Mouse (Mus musculus): Measurements from ENCODE around the gene Fkbp11.

The Fkbp11 gene

GRCm38 (mm10) chr15:98695726-98696125, 32.3 kb downstream of the Fkbp11 start:
- in situ Hi-C loops (cut with MboI) = no loop called here

DNA sequence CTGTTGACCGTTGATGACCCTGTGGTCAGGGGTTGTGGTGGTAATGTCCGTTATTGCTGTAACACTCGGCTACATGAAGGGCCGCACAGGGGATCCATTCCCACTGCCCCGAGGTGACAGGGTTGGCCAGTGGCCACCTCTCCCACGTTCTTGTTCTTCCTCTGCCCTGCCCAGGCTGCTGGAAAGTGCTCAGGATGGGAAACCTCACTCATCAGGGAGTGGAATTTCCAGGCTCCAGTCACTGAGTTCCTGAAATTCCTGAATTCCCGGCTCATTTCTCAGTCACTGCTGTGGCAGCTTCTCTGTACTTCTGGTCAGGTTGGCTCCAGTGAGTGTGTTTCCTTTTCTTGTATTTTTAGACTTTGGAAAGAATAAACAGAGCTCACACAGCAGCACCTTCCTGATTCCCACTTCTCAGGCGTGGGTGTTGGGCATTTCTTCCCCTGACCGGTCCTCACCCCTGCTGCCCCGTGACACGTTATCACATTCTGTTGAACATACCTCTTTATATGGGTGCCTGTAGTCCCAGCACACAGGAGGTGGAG, 35.8 kb downstream of the Fkbp11 start:
- in situ Hi-C loops (cut with MboI) = no loop called here

DNA sequence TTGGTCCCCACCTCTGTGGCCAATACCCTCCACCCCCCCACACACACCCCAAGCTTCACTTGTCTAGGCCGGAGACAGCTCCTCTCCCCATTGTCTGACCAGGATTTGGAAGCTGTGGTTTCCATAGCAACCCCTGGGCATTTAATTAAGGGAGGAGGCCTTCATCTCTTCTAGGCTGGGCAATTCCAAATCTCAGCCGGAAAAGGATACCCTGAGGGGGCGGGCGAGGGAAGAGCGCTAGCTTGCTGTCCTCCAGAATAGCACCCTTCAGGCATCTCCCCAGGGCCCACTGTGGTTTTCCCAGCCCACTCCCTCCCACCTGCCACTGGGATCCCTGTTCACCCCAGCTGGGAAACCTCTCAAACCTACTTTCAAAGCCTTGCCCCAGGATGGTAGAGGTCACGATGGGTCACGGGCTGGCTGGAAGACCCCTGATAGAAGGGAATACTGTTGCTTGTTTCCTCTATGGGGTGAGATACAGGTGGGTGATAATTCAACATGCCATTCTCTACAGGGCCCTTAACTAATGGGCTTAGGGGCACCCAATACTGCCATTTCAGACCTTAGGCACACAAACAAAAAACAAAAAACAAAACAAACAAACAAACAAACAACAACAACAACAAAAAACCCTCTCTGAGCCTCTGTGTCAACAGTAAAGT, 36.4 kb downstream of the Fkbp11 start:
- in situ Hi-C loops (cut with MboI) = no loop called here

GRCm38 (mm10) chr15:98689682-98690081, 38.3 kb downstream of the Fkbp11 start:
- in situ Hi-C loops (cut with MboI) = no loop called here

DNA sequence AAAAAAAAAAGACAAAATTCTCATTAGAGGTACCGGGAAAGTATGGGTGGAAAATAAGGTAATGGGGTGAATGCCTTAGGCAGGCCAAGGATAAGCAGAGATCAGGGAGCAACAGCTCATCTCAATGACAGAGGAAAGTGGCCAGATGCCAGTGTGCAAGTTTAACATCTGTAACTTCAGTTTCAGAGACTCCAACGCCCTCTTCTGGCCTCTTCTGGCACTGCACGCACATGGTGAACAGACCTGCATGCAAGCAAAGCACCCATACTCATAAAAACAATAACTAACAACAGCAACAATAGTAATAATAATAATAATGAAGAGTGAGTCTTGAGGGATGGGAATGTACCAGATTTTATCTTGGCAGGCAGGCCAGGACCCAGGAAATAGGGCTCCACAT, 42.1 kb downstream of the Fkbp11 start:
- in situ Hi-C loops (cut with MboI) = no loop called here

- in situ Hi-C loops (cut with MboI) = no loop called here
These were observed 44.3 kb downstream of the Fkbp11 start for GRCm38 (mm10) chr15:98683746-98684145.

GRCm38 (mm10) chr15:98683177-98683576, 44.8 kb downstream of the Fkbp11 start:
- in situ Hi-C loops (cut with MboI) = no loop called here

- in situ Hi-C loops (cut with MboI) = no loop called here
These were observed 46.4 kb downstream of the Fkbp11 start for GRCm38 (mm10) chr15:98681633-98682032.

DNA sequence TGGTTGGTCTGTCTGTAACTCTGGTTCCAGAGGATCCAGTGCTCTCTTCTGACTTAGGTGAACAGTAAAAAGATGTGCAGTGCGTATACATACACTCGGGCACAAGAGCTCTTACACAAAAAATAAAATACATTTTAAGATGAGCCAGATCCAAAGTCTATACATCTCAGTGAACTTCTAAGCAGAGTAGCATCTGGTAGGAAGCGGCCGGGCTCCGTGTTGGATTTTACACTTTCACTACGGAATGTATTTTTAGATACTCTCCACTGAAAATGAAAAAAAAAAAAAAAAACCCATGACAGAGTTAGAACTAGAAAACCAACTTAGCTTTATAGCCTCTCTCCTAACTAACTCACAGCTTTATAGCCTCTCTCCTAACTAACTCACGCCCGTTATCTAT, 47.3 kb downstream of the Fkbp11 start:
- in situ Hi-C loops (cut with MboI) = no loop called here

DNA sequence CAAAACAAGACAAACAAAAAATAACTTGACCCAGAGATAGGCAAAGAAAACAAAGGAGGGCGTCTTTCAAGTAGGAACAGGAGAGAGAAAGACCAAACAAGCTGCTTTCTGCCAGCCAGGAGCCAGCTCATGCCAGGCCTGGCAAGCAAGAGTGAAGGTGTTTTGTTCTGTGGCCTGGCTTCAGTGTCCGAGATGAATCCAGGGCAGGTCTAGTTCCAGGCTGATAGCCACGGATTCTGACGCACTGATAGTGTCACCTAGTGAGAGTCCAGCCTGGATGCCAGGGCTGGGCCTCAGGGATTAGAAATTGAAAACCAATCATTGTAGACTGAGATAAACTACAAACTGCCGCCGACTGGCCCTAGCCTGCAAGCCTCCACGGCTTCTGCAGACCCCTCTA, 50.0 kb downstream of the Fkbp11 start:
- in situ Hi-C loops (cut with MboI) = no loop called here

GRCm38 (mm10) chr15:98676940-98677728, 50.9 kb downstream of the Fkbp11 start, which contains the start of gene Rnd1:
Gene Rnd1 (minus strand): TSS chr15:98677461.
- in situ Hi-C loops (cut with MboI) = no loop called here

DNA sequence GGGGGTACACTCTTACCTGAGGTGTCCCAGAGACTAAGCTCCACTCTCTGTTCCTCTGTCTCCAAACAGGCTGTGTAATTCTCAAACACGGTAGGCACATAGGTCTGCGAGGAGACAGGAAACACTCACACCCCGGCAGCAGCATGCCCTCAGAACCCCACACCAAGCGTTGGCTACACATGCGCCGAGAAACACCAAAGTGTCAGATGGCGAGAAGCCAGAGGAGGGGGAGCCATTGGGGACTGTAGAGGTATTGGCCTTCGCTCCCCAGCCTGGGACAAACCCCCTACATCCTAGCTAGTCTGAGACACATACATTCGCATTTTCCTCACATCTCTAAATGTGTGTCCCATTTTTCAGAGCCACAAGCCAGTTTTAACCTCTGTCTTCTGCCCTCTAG, 51.5 kb downstream of the Fkbp11 start:
- in situ Hi-C loops (cut with MboI) = no loop called here

DNA sequence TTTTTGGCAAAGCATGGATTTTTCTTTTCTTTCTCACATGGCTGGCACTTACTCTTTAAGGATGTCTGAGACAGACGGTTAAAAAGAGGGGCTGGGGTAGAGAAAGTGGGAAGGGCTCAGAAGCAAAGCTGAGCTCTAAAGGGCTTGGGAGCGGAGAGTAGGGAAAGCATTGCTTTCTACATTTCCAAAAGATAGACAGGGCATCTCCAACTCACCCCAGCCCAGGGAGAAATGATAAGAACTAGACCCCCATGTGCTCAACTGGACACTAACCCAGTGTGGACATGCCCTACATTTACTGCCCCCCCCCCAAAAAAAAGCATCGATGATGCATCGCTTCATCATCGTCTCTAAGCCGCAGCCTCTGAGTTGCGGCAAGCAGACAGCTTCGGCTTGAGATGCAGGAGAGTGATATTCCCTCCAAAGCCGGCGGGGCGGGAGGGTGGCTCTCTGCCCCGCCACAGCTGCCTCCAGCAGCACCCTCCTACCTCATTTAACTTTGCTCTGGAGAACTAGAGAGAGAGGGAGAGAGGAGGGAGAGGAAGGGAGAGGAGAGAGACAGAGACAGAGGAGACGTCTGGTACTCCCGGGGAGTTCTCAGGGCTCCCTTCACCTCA, 52.3 kb downstream of the Fkbp11 start:
- in situ Hi-C loops (cut with MboI) = no loop called here

DNA sequence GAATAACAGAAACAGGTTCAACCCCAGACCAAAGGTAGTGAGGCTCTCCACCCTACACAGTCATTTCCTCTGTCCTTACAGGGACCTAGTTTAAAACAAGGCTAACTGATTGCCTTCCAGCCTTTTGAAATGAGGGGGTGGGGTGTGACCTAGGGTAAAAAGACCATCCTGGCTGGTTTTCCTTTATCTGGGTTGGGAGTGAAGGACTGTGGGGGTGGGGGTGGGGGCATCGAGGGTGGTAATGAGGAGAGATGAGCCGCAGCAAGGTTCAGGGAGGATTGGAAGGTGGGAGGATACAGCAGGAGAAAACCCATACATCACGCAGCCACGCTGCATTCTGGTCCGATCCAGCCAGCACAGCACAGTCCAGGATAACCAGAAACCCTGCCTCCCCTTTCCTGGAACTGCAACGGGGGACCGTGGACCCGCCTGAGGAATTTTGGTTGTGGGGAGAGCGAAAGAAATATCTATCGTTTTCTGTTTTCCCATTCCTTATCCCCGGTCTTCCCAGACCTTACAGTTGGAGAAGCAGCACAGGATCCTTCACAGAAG, 52.9 kb downstream of the Fkbp11 start:
- in situ Hi-C loops (cut with MboI) = no loop called here
